Mouse (Mus musculus) right cerebral cortex, adult 2 months (tissue): ENCODE data around the gene Zfp316.

ENCODE experiments used
- DNase-seq, 2 experiments: peaks; one replicate each; pipeline ENCODE4 v3.0.0; 2021 to 2022; ENCODE audit warnings: low spot score in 2 of 2

Zfp316 gene

DNA sequence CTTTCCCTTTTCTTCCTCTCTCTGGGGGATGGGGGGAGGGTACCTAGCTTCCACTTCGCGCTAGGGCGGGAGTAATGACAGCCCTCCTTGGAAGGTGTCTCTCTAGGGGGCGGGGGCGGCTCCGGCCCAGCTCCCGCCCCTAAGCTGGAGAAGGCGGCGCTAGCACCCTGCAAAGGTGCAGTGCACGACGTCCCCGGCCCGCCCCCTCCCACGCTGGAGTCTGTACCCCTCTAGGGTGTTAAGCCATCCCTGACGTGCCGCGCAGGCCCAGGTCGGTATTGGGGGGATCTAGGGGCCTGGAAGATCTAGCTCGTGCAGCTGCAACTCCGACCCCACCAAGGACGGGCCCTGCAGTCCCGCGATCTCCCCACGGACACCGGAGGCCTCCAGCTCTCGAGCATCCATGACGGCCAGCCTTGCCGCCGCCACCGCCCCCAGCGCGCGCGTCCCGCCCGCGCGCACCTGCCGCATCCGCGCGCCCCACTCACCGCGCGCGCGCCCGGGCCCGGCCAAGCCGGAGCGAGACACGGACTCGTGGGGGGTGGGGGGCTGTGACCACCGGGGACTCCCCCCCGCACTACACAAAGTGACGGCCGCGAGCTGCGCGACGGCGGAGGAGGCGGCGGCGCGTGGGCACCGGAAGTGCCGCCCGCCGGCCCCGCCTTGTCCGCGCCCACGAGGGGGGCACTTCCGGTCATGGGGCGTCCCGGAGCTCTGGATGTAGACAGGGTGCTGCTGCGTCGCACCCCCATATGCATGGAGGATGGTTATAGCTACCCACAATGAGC lies at the start of gene Zfp316:
Zfp316 (minus strand) TSS at position 660 of the 788 bp plus-strand sequence.
- peak; percentile 67 for DNase-seq

DNA sequence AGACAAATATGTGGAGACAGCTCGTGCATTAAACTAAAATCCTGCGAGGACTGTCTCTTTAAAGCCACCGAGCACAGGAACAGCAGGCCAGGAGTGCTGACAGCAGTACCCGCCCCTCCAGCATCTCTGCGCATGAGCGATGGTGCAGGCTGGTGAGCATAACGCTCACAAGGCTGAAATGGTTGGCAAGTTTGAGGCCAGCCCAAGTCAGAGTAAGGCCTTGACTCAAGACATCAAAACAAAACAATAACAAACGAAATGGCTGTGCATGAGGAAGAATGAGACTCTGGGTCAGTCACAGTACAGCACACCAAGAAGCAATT lies 47.4 kb upstream of the Zfp316 start:
- DNase-seq = no peak

- DNase-seq = no peak
These were observed 46.9 kb upstream of the Zfp316 start for GRCm38 (mm10) chr5:143316605-143317287.

GRCm38 (mm10) chr5:143315514-143315888 lies 45.7 kb upstream of the Zfp316 start:
- DNase-seq = no peak

- peak; percentile 86 to 87 for DNase-seq
These were observed 45.1 kb upstream of the Zfp316 start, which contains the start of gene E130309D02Rik for GRCm38 (mm10) chr5:143314730-143315513. Gene E130309D02Rik, minus strand, starts transcription at chr5:143315360.

- DNase-seq = no peak
These were observed 44.4 kb upstream of the Zfp316 start for GRCm38 (mm10) chr5:143314183-143314729.

DNA sequence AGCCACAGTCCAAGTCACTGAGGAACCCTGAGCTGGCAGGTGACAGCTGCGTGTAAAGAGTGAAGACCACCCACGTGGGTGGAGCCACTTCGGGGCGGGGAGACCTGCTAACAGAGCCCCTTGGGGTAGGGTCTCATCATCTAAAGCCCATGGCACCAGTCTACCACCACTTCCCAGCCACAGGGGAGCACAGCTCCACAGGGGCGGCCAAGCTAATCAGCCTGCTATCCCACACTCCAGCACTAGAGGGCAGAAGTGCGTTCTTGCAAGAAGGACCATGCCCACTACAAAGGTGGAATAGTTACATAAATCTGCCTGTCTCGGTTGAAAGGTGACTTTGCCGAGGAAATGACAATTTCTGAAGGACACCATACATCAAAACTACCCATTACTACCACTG lies 42.1 kb upstream of the Zfp316 start:
- DNase-seq = peak; percentile 86 to 87

GRCm38 (mm10) chr5:143309916-143310315 lies 40.1 kb upstream of the Zfp316 start:
- DNase-seq = no peak

DNA sequence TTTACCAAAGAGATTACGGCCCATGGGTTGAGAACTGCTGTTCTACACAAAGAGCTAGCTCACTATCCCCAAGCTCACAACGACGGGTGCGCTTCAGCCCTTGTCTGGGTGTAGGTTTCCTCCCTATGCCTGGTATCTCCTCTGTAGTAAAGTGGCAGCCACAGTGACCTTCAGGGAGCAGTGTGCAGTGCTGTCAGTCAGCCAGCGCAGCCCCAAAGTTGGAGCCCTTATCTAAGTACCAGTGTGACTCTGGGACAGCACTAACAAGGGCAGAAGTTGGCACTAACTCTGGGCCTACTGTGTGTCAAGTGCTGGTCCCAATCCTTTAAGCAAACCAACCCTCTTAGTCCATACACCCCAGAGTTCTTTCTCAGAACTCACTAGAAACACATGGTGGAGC lies 39.0 kb upstream of the Zfp316 start:
- no peak for DNase-seq

DNA sequence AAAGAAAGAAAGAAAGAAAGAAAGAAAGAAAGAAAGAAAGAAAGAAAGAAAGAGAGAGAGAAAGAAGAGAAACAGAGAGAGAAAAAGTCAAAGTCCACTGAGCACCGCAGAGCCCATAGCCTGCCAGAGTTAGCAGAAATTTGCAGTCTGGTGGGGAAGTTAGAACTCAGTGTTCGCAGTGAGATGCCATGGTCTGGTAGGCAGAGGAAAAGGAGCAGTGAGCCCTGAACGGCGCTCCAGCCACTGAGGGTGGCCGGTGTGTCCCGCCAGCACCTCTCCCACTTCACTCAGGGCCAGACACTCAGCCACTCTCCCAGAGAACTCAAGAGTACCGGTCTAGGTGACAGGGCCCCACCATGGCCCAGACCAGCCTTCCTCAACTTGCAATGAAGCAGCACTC lies 34.4 kb upstream of the Zfp316 start:
- DNase-seq = no peak

GRCm38 (mm10) chr5:143301296-143301695 lies 31.5 kb upstream of the Zfp316 start:
- no peak for DNase-seq

GRCm38 (mm10) chr5:143299686-143300085 lies 29.9 kb upstream of the Zfp316 start:
- DNase-seq = peak; percentile 64 to 74

GRCm38 (mm10) chr5:143298391-143298790 lies 28.6 kb upstream of the Zfp316 start:
- DNase-seq = no peak

DNA sequence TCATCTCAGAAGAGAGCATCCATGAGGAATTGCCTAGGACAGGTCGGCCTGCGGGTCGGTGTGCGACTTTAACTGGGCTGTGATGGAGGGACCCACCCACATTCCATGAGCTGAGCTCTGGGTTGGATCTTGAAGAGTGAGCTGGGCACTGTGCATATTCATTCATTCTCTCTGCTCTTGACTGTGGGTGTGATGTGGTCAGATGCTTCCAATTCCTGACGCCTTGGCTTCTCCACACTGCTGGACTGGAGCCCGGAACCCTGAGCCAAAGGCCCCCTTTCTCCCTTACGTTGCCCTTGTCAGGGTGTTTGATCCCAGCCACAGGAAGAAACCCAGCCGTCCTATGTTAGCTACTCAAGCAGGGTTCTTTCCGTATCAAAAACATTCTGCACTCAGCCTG lies 28.2 kb upstream of the Zfp316 start:
- no peak for DNase-seq

GRCm38 (mm10) chr5:143295330-143295729 lies 25.5 kb upstream of the Zfp316 start:
- DNase-seq = no peak

- no peak for DNase-seq
These were observed 25.0 kb upstream of the Zfp316 start for GRCm38 (mm10) chr5:143294862-143295261.

- peak in 1 of 2 experiments; percentile 18 for DNase-seq
These were observed 23.6 kb upstream of the Zfp316 start, which contains the start of gene Zfp853 for GRCm38 (mm10) chr5:143293404-143293803. Gene Zfp853, minus strand, starts transcription at chr5:143293623.

- no peak for DNase-seq
These were observed 23.1 kb upstream of the Zfp316 start for GRCm38 (mm10) chr5:143292879-143293278.

GRCm38 (mm10) chr5:143289299-143289698 lies 19.5 kb upstream of the Zfp316 start:
- DNase-seq = no peak

GRCm38 (mm10) chr5:143288378-143288911 lies 18.6 kb upstream of the Zfp316 start:
- DNase-seq = no peak

DNA sequence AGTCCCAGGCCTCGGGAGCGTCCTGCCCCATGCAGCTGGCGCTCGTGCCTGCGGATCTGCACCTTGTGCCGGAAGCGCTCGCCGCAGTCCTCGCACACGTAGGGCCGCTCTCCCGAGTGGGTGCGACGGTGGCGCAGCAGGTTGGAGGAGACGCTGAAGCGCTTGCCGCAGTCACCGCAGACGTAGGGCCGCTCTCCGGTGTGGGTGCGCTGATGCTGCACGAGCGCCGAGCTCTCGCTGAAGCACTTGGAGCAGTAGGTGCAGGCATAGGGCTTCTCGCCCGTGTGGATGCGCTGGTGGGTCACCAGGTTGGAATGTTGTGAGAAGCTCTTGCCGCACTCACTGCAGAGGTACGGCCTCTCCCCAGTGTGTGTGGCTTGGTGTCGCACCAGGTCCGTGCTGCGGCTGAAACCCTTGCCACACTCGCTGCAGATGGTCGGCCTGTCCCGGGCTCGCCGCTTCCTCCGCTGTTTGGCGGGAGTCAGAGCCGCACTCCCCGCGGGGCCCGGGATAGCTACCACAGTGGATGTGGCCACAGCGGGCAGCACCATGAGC lies 18.0 kb upstream of the Zfp316 start:
- no peak for DNase-seq
